Mouse (Mus musculus) erythroblast, embryonic 14.5 days (primary cell): ENCODE results near the gene Gnb3. TPM values are rescaled to one million over a fixed set of nuclear protein-coding genes. Genes with fewer than 3 reads are reported as not detected.
A peak's percentile ranks its signal among the peaks of the same experiment; 100 is the strongest.

Experiments
- H3K27me3 ChIP-seq: 2 replicates; pipeline ENCODE4 v1.6.1; 2012; ENCODE audit warnings: inconsistent platforms; ENCODE audit not compliant: control insufficient read depth
- H3K36me3 ChIP-seq: 2 replicates; pipeline ENCODE4 v1.6.1; 2012; ENCODE audit warnings: mild to moderate bottlenecking, inconsistent platforms; ENCODE audit not compliant: control insufficient read depth
- H3K4me1 ChIP-seq: 2 replicates; pipeline ENCODE4 v1.6.1; 2012; ENCODE audit warnings: inconsistent platforms; ENCODE audit not compliant: control insufficient read depth
- H3K4me3 ChIP-seq: replicated peaks from 2 replicates; pipeline ENCODE3; 2012; ENCODE audit warnings: moderate library complexity, mild to moderate bottlenecking, inconsistent platforms
- H3K9me3 ChIP-seq: 2 replicates; pipeline ENCODE4 v1.6.1; 2012; ENCODE audit warnings: low read length, inconsistent platforms, mixed read lengths; ENCODE audit not compliant: control insufficient read depth
- GATA1 ChIP-seq: IDR thresholded peaks from 2 replicates; pipeline ENCODE4 v1.6.1; 2012; ENCODE audit warnings: low read length, inconsistent platforms, mixed read lengths
- TAL1 ChIP-seq: IDR thresholded peaks from 3 replicates; pipeline ENCODE4 v1.6.1; 2012; ENCODE audit warnings: low read length, inconsistent platforms, mixed read lengths
- polyA plus RNA-seq: library from polyadenylated mRNA; stranded (reverse); fragments of >175 nt; gene quantifications from 2 replicates; pipeline ENCODE4 v1.2.3, GENCODE M21; 2012

Gene Gnb3
- polyA plus RNA-seq, 1 experiment, result not detected

GRCm38 (mm10) chr6:124828101-124828592 lies 11.9 kb downstream of the Gnb3 start:
- peak overlapping the region; percentile 74 for H3K4me3 ChIP-seq
- peaks cover 42% of the 10 kb centered on the region for H3K4me1 ChIP-seq
- no peaks in the 10 kb centered on the region for H3K9me3 ChIP-seq
- TF ChIP-seq GATA1, result peak; percentile 87
- no peak for TF ChIP-seq TAL1
- H3K27me3 ChIP-seq, result no peaks in the 10 kb centered on the region
- peaks cover 68% of the 10 kb centered on the region for H3K36me3 ChIP-seq

- no peaks in the 10 kb centered on the region for H3K27me3 ChIP-seq
- peaks cover 2% of the 10 kb centered on the region; the same call in 1 of the 2 replicates for H3K4me1 ChIP-seq
- H3K9me3 ChIP-seq, result no peaks in the 10 kb centered on the region
- TF ChIP-seq GATA1 (no peak), TAL1 (no peak)
- H3K36me3 ChIP-seq, result peaks cover 98% of the 10 kb centered on the region
- no peak overlapping the region for H3K4me3 ChIP-seq
These were observed 18.0 kb downstream of the Gnb3 start for GRCm38 (mm10) chr6:124822049-124822448.

- peaks cover 100% of the 10 kb centered on the region for H3K36me3 ChIP-seq
- no peak overlapping the region for H3K4me3 ChIP-seq
- H3K9me3 ChIP-seq, result no peaks in the 10 kb centered on the region
- no peak for TF ChIP-seq GATA1
- TF ChIP-seq TAL1, result no peak
- H3K4me1 ChIP-seq, result no peaks in the 10 kb centered on the region
- no peaks in the 10 kb centered on the region for H3K27me3 ChIP-seq
These were observed 19.2 kb downstream of the Gnb3 start for GRCm38 (mm10) chr6:124820891-124821290.

GRCm38 (mm10) chr6:124817971-124818370 lies 22.1 kb downstream of the Gnb3 start:
- TF ChIP-seq TAL1, result no peak
- no peak for TF ChIP-seq GATA1
- H3K27me3 ChIP-seq, result no peaks in the 10 kb centered on the region
- peaks cover 82% of the 10 kb centered on the region for H3K36me3 ChIP-seq
- H3K9me3 ChIP-seq, result no peaks in the 10 kb centered on the region
- no peak overlapping the region for H3K4me3 ChIP-seq
- peaks cover 21% of the 10 kb centered on the region for H3K4me1 ChIP-seq

GRCm38 (mm10) chr6:124817563-124817962 lies 22.5 kb downstream of the Gnb3 start:
- Histone ChIP-seq H3K4me1 (peaks cover 25% of the 10 kb centered on the region), H3K36me3 (peaks cover 81% of the 10 kb centered on the region)
- TF ChIP-seq TAL1 (no peak), GATA1 (no peak)

GRCm38 (mm10) chr6:124817125-124817524 lies 22.9 kb downstream of the Gnb3 start:
- H3K4me1 ChIP-seq, result peaks cover 29% of the 10 kb centered on the region
- H3K27me3 ChIP-seq, result no peaks in the 10 kb centered on the region
- TF ChIP-seq TAL1, result no peak
- TF ChIP-seq GATA1, result no peak
- H3K36me3 ChIP-seq, result peaks cover 81% of the 10 kb centered on the region
- no peaks in the 10 kb centered on the region for H3K9me3 ChIP-seq
- no peak overlapping the region for H3K4me3 ChIP-seq

More at GRCm38 (mm10) chr6:124817563-124817962, 22.5 kb downstream of the Gnb3 start:
- H3K27me3 ChIP-seq, result no peaks in the 10 kb centered on the region
- H3K4me3 ChIP-seq, result no peak overlapping the region
- H3K9me3 ChIP-seq, result no peaks in the 10 kb centered on the region

- H3K4me1 ChIP-seq, result peaks cover 35% of the 10 kb centered on the region
- H3K9me3 ChIP-seq, result no peaks in the 10 kb centered on the region
- H3K4me3 ChIP-seq, result no peak overlapping the region
- no peak for TF ChIP-seq TAL1
- no peak for TF ChIP-seq GATA1
- H3K27me3 ChIP-seq, result no peaks in the 10 kb centered on the region
- H3K36me3 ChIP-seq, result peaks cover 81% of the 10 kb centered on the region
These were observed 23.5 kb downstream of the Gnb3 start for GRCm38 (mm10) chr6:124816611-124817010.

- H3K36me3 ChIP-seq, result peaks cover 81% of the 10 kb centered on the region
- H3K9me3 ChIP-seq, result no peaks in the 10 kb centered on the region
- peaks cover 43% of the 10 kb centered on the region for H3K4me1 ChIP-seq
- no peaks in the 10 kb centered on the region for H3K27me3 ChIP-seq
- H3K4me3 ChIP-seq, result no peak overlapping the region
- TF ChIP-seq GATA1 (no peak), TAL1 (no peak)
These were observed 25.0 kb downstream of the Gnb3 start for GRCm38 (mm10) chr6:124814858-124815774.

- Histone ChIP-seq H3K4me1 (peaks cover 50% of the 10 kb centered on the region), H3K9me3 (no peaks in the 10 kb centered on the region), H3K36me3 (peaks cover 80% of the 10 kb centered on the region), H3K27me3 (no peaks in the 10 kb centered on the region), H3K4me3 (peak overlapping the region; percentile 84)
- TF ChIP-seq TAL1, result no peak
- no peak for TF ChIP-seq GATA1
These were observed 25.6 kb downstream of the Gnb3 start for GRCm38 (mm10) chr6:124814448-124814847.
